Mouse (Mus musculus) left cerebral cortex, adult 2 months (tissue): ENCODE data around the gene Gart. TPM values are rescaled to one million over a fixed set of nuclear protein-coding genes. Genes with fewer than 3 reads are reported as not detected.

Source experiments
- DNase-seq, 2 experiments: peaks; one replicate each; pipeline ENCODE4 v3.0.0; 2021 to 2022; ENCODE audit warnings: low spot score in 2 of 2, mixed read lengths in 1 of 2; ENCODE audit errors: extremely low spot score in 1 of 2
- H3K27ac ChIP-seq: fragments of 200-600 bp; 2 replicates; pipeline ENCODE4 v1.8.1; 2022
- H3K4me3 ChIP-seq: fragments of 200-600 bp; 2 replicates; pipeline ENCODE4 v1.8.1; 2022
- CTCF ChIP-seq: fragments of 200-600 bp; IDR thresholded peaks from 2 replicates; pipeline ENCODE4 v1.8.1; 2022; ENCODE audit warnings: antibody characterized with exemption, mild to moderate bottlenecking, moderate library complexity
- intact Hi-C: fragments of 180-260 bp; cut with DNase I; formaldehyde crosslinking; loops from one replicate; pipeline ENCODE4 v1.15.1; 2025
- total RNA-seq, 2 experiments: library from RNA; stranded (reverse); gene quantifications; 2 replicates each; pipeline ENCODE4 v1.2.3; 2021

Gart gene
- total RNA-seq, 2 experiments from 2014 or later, result 48.4 to 52.8 TPM

GRCm38 (mm10) chr16:91678147-91678911 is 31.6 kb upstream of the Gart start:
- DNase-seq, result no peak
- H3K27ac ChIP-seq, result no peak overlapping the region
- no peak overlapping the region for H3K4me3 ChIP-seq
- TF ChIP-seq CTCF, result no peak
- intact Hi-C loops, result loop anchor here (2.0 kb wide), 1 partner anchor 14 kb away; no protein-coding TSS in a partner anchor

- Histone ChIP-seq H3K27ac (no peak overlapping the region), H3K4me3 (no peak overlapping the region)
- no peak for TF ChIP-seq CTCF
- intact Hi-C loops, result no loop called here
- no peak for DNase-seq
These were observed 27.7 kb upstream of the Gart start for GRCm38 (mm10) chr16:91674500-91674899.

GRCm38 (mm10) chr16:91663795-91664194 is 17.0 kb upstream of the Gart start:
- TF ChIP-seq CTCF, result no peak
- H3K4me3 ChIP-seq, result no peak overlapping the region
- no peak for DNase-seq
- H3K27ac ChIP-seq, result no peak overlapping the region
- intact Hi-C loops, result loop anchor here (2.0 kb wide), 1 partner anchor 15 kb away; no protein-coding TSS in a partner anchor

GRCm38 (mm10) chr16:91662336-91662735 is 15.6 kb upstream of the Gart start:
- no peak overlapping the region for H3K27ac ChIP-seq
- no peak overlapping the region for H3K4me3 ChIP-seq
- TF ChIP-seq CTCF, result no peak
- intact Hi-C loops, result no loop called here
- no peak for DNase-seq

DNA sequence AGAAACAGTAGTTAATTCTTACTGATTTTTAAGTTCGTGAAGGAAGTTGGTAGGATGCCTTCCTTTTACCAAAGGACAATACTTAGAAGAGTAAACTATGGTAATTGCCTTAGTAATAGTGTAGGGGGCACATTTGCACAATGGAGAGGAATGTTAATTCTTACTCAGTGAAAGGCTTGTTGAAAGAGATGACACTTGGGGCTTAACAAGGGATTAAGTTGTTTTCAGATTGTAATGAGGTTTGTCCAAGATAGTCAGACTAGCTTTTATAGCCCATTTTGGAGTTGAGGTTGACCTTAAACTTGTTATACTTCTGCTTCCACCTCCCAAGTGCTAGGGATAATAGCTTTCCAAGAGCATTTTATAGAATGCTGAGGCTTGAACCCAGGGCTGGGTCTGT is 14.6 kb upstream of the Gart start:
- intact Hi-C loops, result no loop called here

DNA sequence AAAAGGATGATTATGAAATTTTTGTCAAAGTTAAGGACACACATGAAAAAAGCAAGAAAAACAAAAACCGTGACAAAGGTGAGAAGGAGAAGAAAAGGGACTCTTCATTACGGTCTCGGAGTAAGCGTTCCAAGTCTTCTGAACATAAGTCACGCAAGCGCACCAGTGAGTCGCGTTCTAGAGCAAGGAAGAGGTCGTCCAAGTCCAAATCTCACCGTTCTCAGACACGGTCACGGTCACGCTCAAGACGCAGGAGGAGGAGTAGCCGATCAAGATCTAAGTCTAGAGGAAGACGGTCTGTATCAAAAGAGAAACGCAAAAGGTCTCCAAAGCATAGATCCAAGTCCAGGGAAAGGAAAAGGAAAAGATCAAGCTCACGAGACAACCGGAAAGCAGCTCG is 13.0 kb upstream of the Gart start:
- intact Hi-C loops, result no loop called here
- no peak for DNase-seq
- Histone ChIP-seq H3K27ac (no peak overlapping the region), H3K4me3 (no peak overlapping the region)
- no peak for TF ChIP-seq CTCF

More for the DNA sequence above, 14.6 kb upstream of the Gart start:
- no peak overlapping the region for H3K4me3 ChIP-seq
- no peak for TF ChIP-seq CTCF
- H3K27ac ChIP-seq, result no peak overlapping the region
- DNase-seq, result no peak

DNA sequence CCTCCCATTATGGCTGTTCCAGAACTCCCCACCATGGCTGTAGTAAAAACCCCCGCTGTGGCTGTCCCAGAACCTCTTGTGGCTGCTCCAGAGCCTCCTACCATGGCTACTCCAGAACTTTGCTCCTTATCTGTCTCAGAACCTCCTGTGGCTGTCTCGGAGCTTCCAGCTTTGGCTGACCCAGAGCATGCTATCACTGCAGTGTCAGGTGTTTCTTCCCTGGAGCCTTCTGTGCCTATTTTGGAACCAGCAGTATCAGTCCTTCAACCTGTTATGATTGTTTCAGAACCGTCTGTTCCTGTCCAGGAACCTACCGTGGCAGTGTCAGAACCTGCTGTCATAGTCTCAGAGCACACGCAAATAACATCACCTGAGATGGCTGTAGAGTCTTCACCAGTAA is 11.7 kb upstream of the Gart start:
- Histone ChIP-seq H3K4me3 (no peak overlapping the region), H3K27ac (no peak overlapping the region)
- intact Hi-C loops, result no loop called here
- DNase-seq, result no peak
- TF ChIP-seq CTCF, result no peak

DNA sequence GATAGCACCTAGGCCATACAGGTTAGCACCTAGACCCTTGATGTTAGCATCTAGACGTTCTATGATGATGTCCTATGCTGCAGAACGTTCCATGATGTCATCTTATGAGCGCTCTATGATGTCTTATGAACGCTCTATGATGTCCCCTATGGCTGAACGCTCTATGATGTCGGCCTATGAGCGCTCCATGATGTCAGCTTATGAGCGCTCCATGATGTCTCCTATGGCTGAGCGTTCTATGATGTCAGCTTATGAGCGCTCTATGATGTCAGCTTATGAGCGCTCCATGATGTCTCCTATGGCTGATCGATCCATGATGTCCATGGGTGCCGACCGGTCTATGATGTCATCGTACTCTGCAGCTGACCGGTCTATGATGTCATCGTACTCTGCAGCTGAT is 10.5 kb upstream of the Gart start:
- intact Hi-C loops, result no loop called here
- no peak for DNase-seq
- no peak for TF ChIP-seq CTCF

GRCm38 (mm10) chr16:91655285-91655684 is 8.5 kb upstream of the Gart start:
- TF ChIP-seq CTCF, result no peak
- no peak overlapping the region for H3K4me3 ChIP-seq
- DNase-seq, result no peak
- no peak overlapping the region for H3K27ac ChIP-seq
- intact Hi-C loops, result no loop called here

More for the DNA sequence above, 10.5 kb upstream of the Gart start:
- Histone ChIP-seq H3K4me3 (no peak overlapping the region), H3K27ac (no peak overlapping the region)

DNA sequence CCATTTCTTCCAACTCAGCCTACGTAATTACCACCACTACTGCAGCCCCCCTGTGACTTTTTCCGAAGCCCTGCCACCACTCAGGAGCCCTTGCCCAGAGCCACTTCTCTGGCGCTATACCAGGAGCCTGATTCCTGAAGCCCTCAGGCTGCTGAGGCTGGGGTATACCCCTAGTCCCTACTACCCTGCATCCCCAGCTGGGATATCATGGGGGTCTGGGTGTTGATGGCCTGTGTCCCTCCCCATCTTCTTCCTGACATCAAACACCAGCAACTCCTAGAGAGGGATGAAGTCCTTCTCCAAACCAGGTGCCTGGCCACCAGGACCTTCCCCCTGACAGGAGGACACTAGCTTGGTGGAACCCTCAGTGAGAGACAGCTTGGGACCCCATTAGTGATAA is 5.4 kb upstream of the Gart start:
- TF ChIP-seq CTCF, result no peak

DNA sequence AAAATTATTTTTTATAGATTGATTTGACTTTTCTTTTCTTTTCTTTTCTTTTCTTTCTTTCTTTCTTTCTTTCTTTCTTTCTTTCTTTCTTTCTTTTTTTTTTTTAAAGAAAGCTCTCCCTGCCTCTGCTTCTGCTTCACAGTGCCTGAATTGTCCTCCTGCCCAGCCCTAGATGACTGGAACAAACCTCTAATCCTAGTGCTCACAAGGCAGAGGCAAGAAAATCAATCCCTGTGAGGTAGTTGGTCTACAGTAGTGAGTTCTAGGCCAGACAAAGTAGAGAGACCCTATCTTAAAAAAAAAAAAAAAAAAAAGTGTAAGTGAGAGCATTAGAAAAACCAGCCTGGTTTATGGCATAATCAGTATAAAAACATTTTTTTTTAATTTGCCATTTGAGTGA is 3.0 kb upstream of the Gart start:
- no peak overlapping the region; the same call in 1 of the 2 replicates for H3K4me3 ChIP-seq
- TF ChIP-seq CTCF, result no peak
- intact Hi-C loops, result loop anchor here (5.0 to 10.0 kb wide), 2 partner anchors 38 to 605 kb away; partner anchors contain the start of genes Donson and Paxbp1
- no peak for DNase-seq
- H3K27ac ChIP-seq, result no peak overlapping the region

More for the DNA sequence above, 5.4 kb upstream of the Gart start:
- no peak overlapping the region for H3K27ac ChIP-seq
- intact Hi-C loops, result loop anchor here (5.0 kb wide), 1 partner anchor 35 kb away; the partner anchor contains the start of gene Donson
- no peak overlapping the region for H3K4me3 ChIP-seq
- no peak for DNase-seq

GRCm38 (mm10) chr16:91649246-91649645 is 2.5 kb upstream of the Gart start:
- peak overlapping the region; percentile 63 for H3K4me3 ChIP-seq
- H3K27ac ChIP-seq, result no peak overlapping the region
- intact Hi-C loops, result loop anchor here (10.0 kb wide), 1 partner anchor 604 kb away; the partner anchor contains the start of gene Paxbp1
- no peak for DNase-seq
- TF ChIP-seq CTCF, result no peak

DNA sequence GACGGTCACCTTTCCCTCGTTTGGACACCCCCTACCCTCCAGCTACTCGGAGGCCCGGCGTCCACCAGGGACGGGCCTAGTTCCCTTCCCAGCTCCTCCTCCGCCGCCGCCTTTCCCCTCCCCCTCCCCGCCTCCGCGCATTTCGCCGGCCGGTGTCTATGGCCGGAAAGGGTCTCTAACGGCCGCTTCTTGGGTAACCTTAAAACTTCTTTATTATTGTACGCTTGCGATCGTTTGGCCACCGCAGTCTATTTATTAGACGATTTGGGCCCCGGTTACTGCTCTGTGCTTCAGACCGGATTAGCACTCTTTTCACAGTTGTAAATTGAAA is 1.4 kb upstream of the Gart start:
- intact Hi-C loops, result loop anchor here (10.0 kb wide), 1 partner anchor 603 kb away; the partner anchor contains the start of gene Paxbp1
- DNase-seq, result peak; percentile 73 to 75
- no peak for TF ChIP-seq CTCF

More for the DNA sequence above, 1.4 kb upstream of the Gart start:
- Histone ChIP-seq H3K27ac (peak overlapping the region; percentile 98), H3K4me3 (peak overlapping the region; percentile 63)
